Mouse (Mus musculus) brain, embryonic 14.5 days (tissue): ENCODE results near the gene Slc5a5.

Source experiments
- CTCF ChIP-seq: fragments of 200-500 bp; IDR thresholded peaks from 2 replicates; pipeline ENCODE4 v1.5.1; 2012; ENCODE audit warnings: inconsistent platforms, mild to moderate bottlenecking, moderate library complexity, borderline replicate concordance; ENCODE audit not compliant: insufficient read depth, insufficient read length; ENCODE audit errors: extremely low read depth
- POLR2A ChIP-seq: fragments of 200-500 bp; IDR thresholded peaks from 2 replicates; pipeline ENCODE4 v1.6.1; 2012; ENCODE audit warnings: mild to moderate bottlenecking, inconsistent platforms, borderline replicate concordance; ENCODE audit not compliant: poor library complexity, insufficient read depth, insufficient read length, severe bottlenecking; ENCODE audit errors: extremely low read depth

DNA sequence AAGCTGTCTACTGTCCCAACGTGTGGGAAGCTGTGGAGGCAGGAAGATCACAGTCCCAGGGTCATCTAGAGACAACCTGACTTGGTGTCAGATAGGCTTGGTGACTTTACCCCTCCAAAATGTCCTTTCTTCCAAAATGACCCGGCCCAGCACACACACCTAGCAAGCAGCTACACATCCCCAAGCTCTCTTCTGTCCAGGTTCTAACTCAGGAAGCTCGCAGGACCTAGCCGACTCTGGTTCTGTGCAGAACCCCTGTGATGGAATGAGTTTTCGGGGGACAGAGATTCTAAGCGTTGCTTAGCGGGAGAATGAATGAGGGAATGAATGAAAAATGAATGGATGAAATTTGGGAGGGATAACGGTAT, 12.9 kb upstream of the Slc5a5 start:
- TF ChIP-seq CTCF = no peak
- TF ChIP-seq POLR2A = no peak
